Mouse (Mus musculus): ENCODE measurements around the gene Foxd3. TPM values are rescaled to one million over a fixed set of nuclear protein-coding genes. Genes with fewer than 3 reads are reported as not detected.
"Not testable (repeated sequence)": the region's sequence is repeated elsewhere in the genome, so short reads cannot be mapped to it uniquely, and the experiment has no call there.

Gene Foxd3
- 1 to 10 TPM; 4.2 to 4.5 TPM for total RNA-seq (2021)
- long read RNA-seq, experiment 1, transcript Foxd3-201 (1 exons, 2,324 nt): major isoform, 5 of 6 reads
- long read RNA-seq, experiment 1, partial matches to known transcripts: 0 of 6 reads
- long read RNA-seq, experiment 1, other reads (novel, unspliced or antisense): 1 of 6 reads
- long read RNA-seq, experiment 2, transcript Foxd3-201 (1 exons, 2,324 nt): major isoform, 7 of 7 reads
- long read RNA-seq, experiment 2, partial matches to known transcripts: 0 of 7 reads
- long read RNA-seq, experiment 2, other reads (novel, unspliced or antisense): 0 of 7 reads

DNA sequence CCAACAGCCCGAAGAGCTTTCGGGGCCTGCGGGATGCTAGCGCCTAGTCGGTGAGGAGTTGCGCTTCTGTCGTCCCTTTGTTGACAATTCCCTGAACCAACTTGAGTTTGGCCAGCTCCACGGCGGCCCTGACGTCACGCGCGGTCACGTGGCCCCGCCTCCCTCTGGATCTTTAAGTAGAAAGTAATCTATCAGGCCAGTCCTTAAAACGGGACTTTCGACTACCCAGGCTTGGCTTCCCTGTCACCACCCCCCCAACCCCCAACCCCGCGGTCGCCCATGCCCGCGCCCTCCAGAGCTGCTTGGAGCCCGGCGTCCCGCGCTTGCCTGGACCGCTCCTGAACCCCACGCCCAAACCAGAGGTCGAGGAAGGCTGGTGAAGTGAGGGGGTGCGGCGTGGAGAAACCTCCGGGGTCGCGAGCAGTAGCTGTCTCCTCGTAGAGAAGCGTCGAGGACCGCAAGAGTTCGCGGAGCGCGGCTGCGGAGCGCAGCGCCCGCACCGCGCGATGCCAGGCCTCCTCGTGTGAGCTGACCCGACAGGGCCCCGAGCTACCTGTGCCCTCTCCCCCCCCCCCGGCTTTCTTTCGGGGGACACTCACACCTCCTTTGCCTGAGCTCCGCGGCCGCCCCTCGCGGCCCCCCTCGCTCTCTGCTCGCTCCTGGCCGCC lies at the start of gene Foxd3:
Gene Foxd3, plus strand, starts transcription at position 363 of the 668 bp plus-strand sequence.
- no peak for DNase-seq (ENCODE audit: low spot score in 2 of 2)

DNA sequence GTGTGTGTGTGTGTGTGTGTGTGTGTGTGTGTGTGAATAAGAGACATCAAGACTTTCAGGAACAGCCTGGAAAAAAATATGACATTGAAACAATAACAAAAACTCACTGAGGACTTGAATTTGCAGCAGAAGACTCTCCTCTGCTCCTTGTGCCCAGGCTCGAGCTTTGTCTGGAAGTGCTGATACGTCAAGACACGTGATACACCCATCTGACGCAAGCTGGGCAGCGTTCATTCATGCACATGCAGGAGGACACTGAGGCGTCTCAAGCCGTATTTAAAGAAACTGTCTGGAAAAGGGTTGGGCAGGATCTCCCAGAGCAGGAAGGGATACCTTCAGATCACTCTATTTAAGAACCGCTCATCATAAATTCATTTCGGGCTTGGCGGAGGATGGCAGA lies 43.9 kb upstream of the Foxd3 start:
- DNase-seq (ENCODE audit: low spot score in 2 of 2): no peak

- no peak for DNase-seq (ENCODE audit: low spot score in 2 of 2)
These were observed 43.3 kb upstream of the Foxd3 start for GRCm38 (mm10) chr4:99612609-99613350.

GRCm38 (mm10) chr4:99626047-99626844 lies 29.9 kb upstream of the Foxd3 start:
- no peak for DNase-seq (ENCODE audit: low spot score in 2 of 2)

- DNase-seq (ENCODE audit: low spot score in 2 of 2): no peak
These were observed 29.0 kb upstream of the Foxd3 start for GRCm38 (mm10) chr4:99627057-99627456.

GRCm38 (mm10) chr4:99636038-99636437 lies 20.1 kb upstream of the Foxd3 start:
- no peak for DNase-seq (ENCODE audit: low spot score in 2 of 2)

- DNase-seq (ENCODE audit: low spot score in 2 of 2): no peak
These were observed 19.4 kb upstream of the Foxd3 start for GRCm38 (mm10) chr4:99636711-99637110.

DNA sequence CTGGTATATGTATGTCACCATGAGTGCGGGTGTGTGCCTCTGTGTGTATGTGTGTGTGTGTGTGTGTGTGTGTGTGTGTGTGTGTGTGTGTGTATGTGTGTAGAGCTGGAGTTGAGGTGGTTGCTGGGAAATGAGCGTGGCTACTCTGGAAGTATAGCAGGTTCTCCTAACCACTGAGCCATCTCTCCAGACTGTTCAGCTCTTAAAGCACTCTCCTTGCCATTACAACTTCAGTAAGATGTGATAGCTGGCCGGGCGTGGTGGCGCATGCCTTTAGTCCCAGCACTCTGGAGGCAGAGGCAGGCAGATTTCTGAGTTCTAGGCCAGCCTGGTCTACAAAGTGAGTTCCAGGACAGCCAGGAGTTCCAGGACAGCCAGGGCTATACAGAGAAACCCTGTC lies 15.5 kb upstream of the Foxd3 start:
- DNase-seq (ENCODE audit: low spot score in 2 of 2): not testable (repeated sequence)

DNA sequence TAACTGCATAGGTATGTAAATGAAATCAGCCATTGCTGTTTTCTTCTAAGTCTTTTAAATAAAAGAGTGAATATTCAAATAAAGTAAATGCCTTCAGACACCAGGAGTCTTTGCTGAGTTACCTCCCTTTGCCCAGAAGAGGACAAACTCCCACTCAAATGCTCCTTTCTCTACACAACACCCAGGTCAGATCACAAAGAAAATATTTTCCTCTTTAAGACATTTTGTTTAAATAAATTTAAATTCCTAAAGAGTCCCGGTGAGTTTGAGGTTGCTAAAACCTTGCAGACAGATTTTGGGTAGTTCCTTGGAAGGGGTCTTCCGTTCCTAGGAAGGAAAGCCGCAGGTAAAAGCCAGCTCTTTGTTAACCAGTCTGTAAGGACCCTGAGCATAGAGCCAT lies 14.2 kb upstream of the Foxd3 start:
- no peak for DNase-seq (ENCODE audit: low spot score in 2 of 2)

DNA sequence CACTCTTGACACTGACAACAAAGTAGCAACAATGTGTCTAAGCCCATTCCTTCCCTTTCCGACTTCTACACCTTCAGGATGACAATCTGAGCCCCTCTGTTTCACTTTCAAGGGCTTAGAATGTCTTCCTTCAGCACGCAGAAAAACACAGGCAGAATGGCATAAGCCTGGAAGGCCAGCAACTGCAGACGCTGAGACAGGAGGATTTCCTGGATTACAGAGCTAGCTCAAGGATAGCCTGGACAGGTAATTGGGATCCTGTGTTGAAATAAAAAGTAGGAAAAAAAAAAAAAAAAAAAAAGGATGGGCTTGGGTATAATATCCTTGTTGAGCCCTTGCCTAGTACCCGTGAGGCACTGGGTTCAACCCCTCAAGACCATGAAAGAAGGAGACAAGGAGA lies 10.5 kb upstream of the Foxd3 start:
- DNase-seq (ENCODE audit: low spot score in 2 of 2): no peak

DNA sequence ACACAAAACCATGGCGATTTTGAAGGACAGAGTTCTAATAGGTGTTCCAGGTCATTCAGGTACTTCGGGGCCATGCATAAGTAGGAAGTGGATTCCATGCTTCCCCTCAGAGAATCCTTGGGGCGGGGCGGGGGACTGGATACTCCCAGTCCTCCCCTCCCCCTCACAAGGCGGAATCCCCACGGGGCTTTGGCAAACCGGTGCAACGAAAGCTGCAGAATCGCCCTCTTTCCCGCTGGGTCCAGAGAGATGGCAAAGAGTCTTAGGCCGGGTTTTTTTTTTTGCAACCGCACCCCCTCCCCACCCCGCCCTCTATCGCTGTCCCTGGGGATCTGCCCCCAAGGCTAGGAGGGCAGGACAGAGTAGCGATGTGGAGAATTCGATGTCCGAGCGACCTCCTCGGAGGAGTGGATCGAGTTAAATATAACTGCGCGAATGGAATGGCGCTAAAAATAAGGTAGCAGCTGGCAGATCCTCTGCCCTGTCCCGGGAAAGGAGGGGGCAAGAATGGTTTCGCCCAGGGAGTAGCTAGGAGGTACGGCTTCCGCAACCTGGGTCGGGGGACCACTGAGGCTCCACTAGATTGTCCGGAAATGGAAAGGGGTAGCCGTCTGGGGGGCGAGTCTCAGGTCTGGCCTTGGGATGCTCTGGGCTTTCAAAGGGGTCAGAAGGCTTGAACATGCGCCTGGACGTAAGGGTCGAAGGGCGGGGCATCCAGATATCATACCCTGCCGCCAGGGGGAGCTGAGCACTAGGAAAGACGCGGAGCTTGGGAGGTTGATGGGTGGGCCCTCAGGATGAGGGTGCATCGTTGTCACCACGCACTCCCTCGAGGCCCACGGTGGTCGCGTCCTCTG lies 5.8 kb upstream of the Foxd3 start:
- no peak for DNase-seq (ENCODE audit: low spot score in 2 of 2)

GRCm38 (mm10) chr4:99650945-99651690 lies 5.0 kb upstream of the Foxd3 start:
- no peak for DNase-seq (ENCODE audit: low spot score in 2 of 2)

- no peak for DNase-seq (ENCODE audit: low spot score in 2 of 2)
These were observed 4.2 kb upstream of the Foxd3 start for GRCm38 (mm10) chr4:99651823-99652450.

GRCm38 (mm10) chr4:99652576-99653210 lies 3.4 kb upstream of the Foxd3 start:
- no peak for DNase-seq (ENCODE audit: low spot score in 2 of 2)

GRCm38 (mm10) chr4:99653216-99653607 lies 2.9 kb upstream of the Foxd3 start:
- no peak for DNase-seq (ENCODE audit: low spot score in 2 of 2)

DNA sequence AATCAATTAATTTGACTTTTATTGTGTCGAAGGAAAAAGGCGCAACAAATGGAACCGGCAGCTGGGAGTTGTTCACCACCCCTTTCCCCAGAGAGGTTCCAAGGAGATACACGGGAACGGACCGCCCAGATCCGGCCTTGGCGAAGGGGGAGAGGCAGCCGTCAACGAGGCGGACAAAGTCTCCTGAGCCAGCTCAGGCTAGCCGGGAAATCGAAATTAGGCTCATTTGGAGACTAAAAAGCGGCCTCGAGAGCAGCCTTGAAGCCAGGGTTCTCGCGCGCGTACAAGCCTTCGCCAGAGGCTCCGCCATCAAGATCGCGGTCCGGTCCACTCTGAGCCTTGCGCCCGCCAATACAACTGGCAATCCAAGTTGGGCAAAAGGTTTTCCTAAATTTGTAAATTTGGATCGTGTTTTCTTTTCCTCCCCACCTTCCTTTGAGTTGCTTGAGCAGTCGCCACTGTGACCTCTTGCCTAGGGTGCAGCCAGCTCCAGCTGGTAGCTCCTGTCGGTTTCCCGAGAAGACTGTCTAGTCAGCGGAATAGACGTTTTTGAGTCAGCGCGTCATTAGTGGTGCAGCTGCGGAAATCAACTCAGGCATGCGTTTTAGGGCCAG lies 2.4 kb upstream of the Foxd3 start:
- DNase-seq (ENCODE audit: low spot score in 2 of 2): no peak

DNA sequence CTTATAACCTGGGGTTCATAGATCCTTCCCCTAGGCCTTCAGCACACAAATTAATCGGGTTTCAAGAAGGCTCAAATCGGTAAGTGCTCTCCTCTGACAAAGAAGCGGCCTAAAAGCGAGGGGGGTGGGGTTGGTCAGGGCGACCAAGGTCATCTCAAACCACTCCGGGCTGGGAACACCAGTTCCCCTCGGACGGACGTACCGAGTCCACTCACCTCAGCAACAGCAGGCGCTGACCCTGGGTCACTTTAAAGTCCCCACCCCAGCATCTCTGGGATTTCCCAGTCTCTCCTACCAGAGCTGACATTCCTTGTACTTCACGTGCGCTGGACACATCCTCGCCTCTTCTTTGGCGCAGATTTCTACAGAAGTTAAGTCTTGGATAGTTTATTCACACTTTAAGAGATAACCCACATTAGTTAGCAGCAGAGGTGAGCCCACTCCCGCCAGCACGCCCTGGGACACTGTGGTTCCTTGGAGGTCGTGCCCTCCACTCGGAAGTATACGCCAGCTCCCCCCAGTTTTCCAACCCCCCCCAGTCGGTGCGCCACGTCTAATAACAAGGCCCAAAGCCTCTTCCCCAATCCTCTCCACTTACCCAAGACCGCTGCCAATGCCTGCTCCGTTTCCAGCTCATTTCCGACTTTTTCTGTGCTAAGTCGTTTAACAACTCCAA lies 1.3 kb upstream of the Foxd3 start:
- no peak for DNase-seq (ENCODE audit: low spot score in 2 of 2)
